Mouse (Mus musculus) 3T3-L1 (cell line): ENCODE data around the gene Apln.

Experiments used
- DNase-seq: peaks from one replicate; pipeline ENCODE4 v3.0.0-alpha.2; 2015; ENCODE audit warnings: low read depth, low spot score

Gene Apln

GRCm38 (mm10) chrX:48016906-48017601 lies 17.6 kb downstream of the Apln start:
- no peak for DNase-seq

GRCm38 (mm10) chrX:48011656-48012055 lies 23.0 kb downstream of the Apln start:
- no peak for DNase-seq

GRCm38 (mm10) chrX:48006062-48006461 lies 28.6 kb downstream of the Apln start:
- peak; percentile 6 for DNase-seq

GRCm38 (mm10) chrX:48004786-48005185 lies 29.9 kb downstream of the Apln start:
- no peak for DNase-seq

GRCm38 (mm10) chrX:48001151-48001550 lies 33.5 kb downstream of the Apln start:
- DNase-seq = no peak

GRCm38 (mm10) chrX:47998412-47998811 lies 36.2 kb downstream of the Apln start:
- peak; percentile 32 for DNase-seq

- peak; percentile 82 for DNase-seq
These were observed 42.0 kb downstream of the Apln start for GRCm38 (mm10) chrX:47992606-47993005.

- peak; percentile 82 for DNase-seq
These were observed 46.6 kb downstream of the Apln start for GRCm38 (mm10) chrX:47988024-47988423.

- peak; percentile 68 for DNase-seq
These were observed 49.5 kb downstream of the Apln start for GRCm38 (mm10) chrX:47985000-47985619.

- no peak for DNase-seq
These were observed 57.6 kb downstream of the Apln start for GRCm38 (mm10) chrX:47977078-47977477.

GRCm38 (mm10) chrX:47976551-47976950 lies 58.1 kb downstream of the Apln start:
- DNase-seq = peak; percentile 94
